Mouse (Mus musculus) kidney, embryonic 16.5 days (tissue): ENCODE data around the gene Lbh. TPM values are rescaled to one million over a fixed set of nuclear protein-coding genes. Genes with fewer than 3 reads are reported as not detected.
A peak's percentile ranks its signal among the peaks of the same experiment; 100 is the strongest.

Experiments used
- ATAC-seq: fragments of 200-750 bp; cut with Nextera tagmentation; 2 replicates; pipeline ENCODE4 v1.8.0; 2017; ENCODE audit warnings: moderate TSS enrichment; ENCODE audit not compliant: low FRiP score, low TSS enrichment
- H3K27ac ChIP-seq: fragments of 300-500 bp; sonication (generic); 2 replicates; pipeline ENCODE4 v1.5.1; 2014; ENCODE audit warnings: low read length
- H3K27me3 ChIP-seq: fragments of 300-500 bp; sonication (generic); 2 replicates; pipeline ENCODE4 v1.6.1; 2014; ENCODE audit warnings: low read length, control low read depth, mixed read lengths; ENCODE audit not compliant: insufficient read depth
- H3K36me3 ChIP-seq: fragments of 300-500 bp; sonication (generic); 2 replicates; pipeline ENCODE4 v1.6.1; 2014; ENCODE audit warnings: low read length, control low read depth, mixed read lengths; ENCODE audit not compliant: insufficient read depth
- H3K4me1 ChIP-seq: fragments of 300-500 bp; sonication (generic); 2 replicates; pipeline ENCODE4 v1.6.1; 2014; ENCODE audit warnings: low read length, control low read depth, mixed read lengths; ENCODE audit not compliant: insufficient read depth
- H3K4me2 ChIP-seq: fragments of 300-500 bp; sonication (generic); replicated peaks from 2 replicates; pipeline ENCODE4 v1.6.1; 2014; ENCODE audit warnings: low read depth, low read length
- H3K4me3 ChIP-seq: fragments of 300-500 bp; sonication (generic); 2 replicates; pipeline ENCODE4 v1.5.1; 2014; ENCODE audit warnings: mild to moderate bottlenecking, low read length
- H3K9ac ChIP-seq: fragments of 300-500 bp; sonication (generic); replicated peaks from 2 replicates; pipeline ENCODE4 v1.6.1; 2014; ENCODE audit warnings: low read length
- H3K9me3 ChIP-seq: fragments of 300-500 bp; sonication (generic); 2 replicates; pipeline ENCODE4 v1.6.1; 2016; ENCODE audit warnings: low read length, control low read depth
- WGBS: fragments of 180-500 bp; shearing (Covaris S2); extraction: QIAGEN DNeasy Blood & Tissue Kit; methylation state at CpG from one replicate; pipeline ENCODE4 v1.1.7; 2014; 5-methylcytosine and 5-hydroxymethylcytosine counted together
- polyA plus RNA-seq: library from polyadenylated mRNA; unstranded; fragments of >200 nt; fragmentation: Nextera tagmentation; extraction: Ambion mirVana; gene quantifications from 2 replicates; pipeline ENCODE4 v1.2.1, GENCODE M21; 2015

The Lbh gene
- polyA plus RNA-seq, 1 experiment from 2014 or later, result 8.8 TPM

GRCm38 (mm10) chr17:72948119-72948518, 30.0 kb downstream of the Lbh start:
- 77% methylated on average over 9 of the region's 9 CpGs for WGBS
- Histone ChIP-seq H3K4me2 (no peak overlapping the region), H3K4me1 (peaks cover 4% of the 10 kb centered on the region; the same call in 1 of the 2 replicates), H3K9me3 (no peaks in the 10 kb centered on the region), H3K27me3 (no peaks in the 10 kb centered on the region), H3K36me3 (0 out of 2 replicates have a peak, but pooled peaks cover 3% of the 10 kb centered on the region), H3K9ac (no peak overlapping the region), H3K27ac (peak overlapping the region; percentile 25), H3K4me3 (no peak overlapping the region)
- ATAC-seq, result no peak

DNA sequence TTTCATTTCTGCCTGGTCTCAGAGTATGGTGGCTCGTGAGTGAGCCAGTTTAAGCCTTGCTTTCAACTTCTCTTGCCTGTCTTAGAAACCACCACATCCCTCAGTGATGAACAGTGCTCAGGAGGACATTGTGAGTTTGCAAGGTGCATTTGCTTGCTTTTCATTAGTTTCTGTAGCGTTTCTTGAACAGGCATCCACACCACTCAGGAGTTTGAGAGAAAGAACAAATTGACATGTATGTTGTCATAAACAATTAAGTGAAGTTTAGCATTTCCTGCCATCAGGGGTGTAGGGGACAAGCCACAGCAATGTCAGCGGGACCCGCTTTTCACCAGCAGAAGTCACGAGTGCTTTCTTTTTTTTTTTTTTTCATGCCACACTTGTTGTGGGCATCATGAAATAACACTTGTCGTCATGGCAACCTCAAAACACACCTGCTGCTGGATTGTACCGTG, 31.2 kb downstream of the Lbh start:
- Histone ChIP-seq H3K4me1 (peaks cover 4% of the 10 kb centered on the region; the same call in 1 of the 2 replicates), H3K9ac (no peak overlapping the region), H3K4me3 (no peak overlapping the region), H3K9me3 (no peaks in the 10 kb centered on the region), H3K4me2 (no peak overlapping the region), H3K36me3 (no peaks in the 10 kb centered on the region), H3K27ac (no peak overlapping the region), H3K27me3 (no peaks in the 10 kb centered on the region)
- no peak for ATAC-seq
- 86% methylated on average over 7 of the region's 7 CpGs for WGBS

DNA sequence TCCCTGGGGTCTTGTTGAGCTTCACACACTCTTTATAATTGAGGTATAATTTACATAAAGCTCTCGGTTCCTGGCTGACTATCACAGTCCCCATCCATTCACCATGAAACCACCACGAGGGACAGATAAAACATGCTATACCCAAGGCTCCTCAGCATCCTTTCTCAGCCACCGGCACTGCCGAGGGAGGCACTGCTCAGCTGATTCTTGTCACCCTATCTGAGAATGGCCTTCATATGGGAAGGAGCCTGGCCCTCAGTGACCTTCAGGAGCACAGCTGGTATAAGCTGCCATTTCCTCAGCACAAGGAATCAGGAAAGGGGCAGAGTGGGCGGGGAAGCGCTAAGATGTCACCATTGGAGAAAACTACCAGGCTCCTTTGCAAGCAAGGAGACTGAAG, 33.2 kb downstream of the Lbh start:
- Histone ChIP-seq H3K9ac (no peak overlapping the region), H3K27ac (no peak overlapping the region), H3K27me3 (no peaks in the 10 kb centered on the region), H3K4me1 (peaks cover 4% of the 10 kb centered on the region; the same call in 1 of the 2 replicates), H3K4me3 (no peak overlapping the region), H3K36me3 (no peaks in the 10 kb centered on the region), H3K4me2 (no peak overlapping the region), H3K9me3 (no peaks in the 10 kb centered on the region)
- no peak for ATAC-seq
- 70% methylated on average over 6 of the region's 6 CpGs for WGBS

DNA sequence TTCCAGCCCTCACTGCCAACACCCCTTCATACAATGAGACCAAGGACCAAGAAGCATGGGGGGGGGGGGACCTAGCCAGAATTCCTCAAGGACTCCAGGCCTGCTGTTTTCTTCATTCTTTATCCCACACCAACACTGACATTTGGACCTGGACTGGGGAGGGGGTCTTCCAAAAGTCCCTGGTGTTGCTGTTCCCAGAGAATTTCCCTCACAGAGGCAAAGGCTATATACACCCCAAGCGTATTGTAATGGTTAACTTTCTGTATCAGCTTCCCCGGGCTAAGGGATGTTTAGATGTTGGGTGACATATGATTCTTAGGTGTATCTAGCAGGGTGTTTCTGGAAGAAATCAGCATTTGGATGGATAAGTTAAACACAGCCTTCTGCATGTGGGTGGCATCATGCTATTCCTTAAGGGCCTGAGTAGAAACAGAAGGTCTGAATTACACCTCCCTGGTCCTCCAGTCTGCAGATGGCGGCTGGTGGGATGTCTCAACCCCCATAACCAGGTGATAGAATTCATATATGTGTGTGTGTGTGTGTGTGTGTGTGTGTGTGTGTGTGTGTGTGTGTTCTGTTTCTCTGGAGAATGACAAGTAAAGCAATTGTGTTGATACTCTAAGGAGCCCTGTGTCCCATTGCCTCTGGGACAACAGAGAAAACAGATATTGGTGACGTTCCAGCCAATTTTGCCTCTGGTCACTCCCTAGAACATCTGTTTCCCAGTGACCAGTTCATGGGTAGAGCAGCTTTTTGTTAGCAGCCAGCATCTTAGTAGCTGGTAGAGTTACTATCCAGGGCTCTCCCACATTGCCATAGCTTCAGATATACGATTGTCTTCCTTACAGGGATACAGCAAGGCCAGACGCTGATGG, 35.9 kb downstream of the Lbh start:
- Histone ChIP-seq H3K9ac (no peak overlapping the region), H3K9me3 (no peaks in the 10 kb centered on the region), H3K27ac (no peak overlapping the region), H3K4me2 (no peak overlapping the region), H3K4me3 (no peak overlapping the region), H3K27me3 (no peaks in the 10 kb centered on the region), H3K36me3 (no peaks in the 10 kb centered on the region), H3K4me1 (0 out of 2 replicates have a peak, but pooled peaks cover under 1% of the 10 kb centered on the region)
- ATAC-seq, result no peak
- WGBS, result 81% methylated on average over 6 of the region's 6 CpGs

- Histone ChIP-seq H3K27ac (no peak overlapping the region), H3K9ac (no peak overlapping the region), H3K4me2 (no peak overlapping the region), H3K27me3 (no peaks in the 10 kb centered on the region), H3K4me1 (peaks cover 13% of the 10 kb centered on the region), H3K4me3 (no peak overlapping the region), H3K36me3 (no peaks in the 10 kb centered on the region), H3K9me3 (no peaks in the 10 kb centered on the region)
- ATAC-seq, result no peak
- WGBS, result 52% methylated on average over 2 of the region's 2 CpGs
Measured at GRCm38 (mm10) chr17:72955534-72955933, 37.4 kb downstream of the Lbh start.

DNA sequence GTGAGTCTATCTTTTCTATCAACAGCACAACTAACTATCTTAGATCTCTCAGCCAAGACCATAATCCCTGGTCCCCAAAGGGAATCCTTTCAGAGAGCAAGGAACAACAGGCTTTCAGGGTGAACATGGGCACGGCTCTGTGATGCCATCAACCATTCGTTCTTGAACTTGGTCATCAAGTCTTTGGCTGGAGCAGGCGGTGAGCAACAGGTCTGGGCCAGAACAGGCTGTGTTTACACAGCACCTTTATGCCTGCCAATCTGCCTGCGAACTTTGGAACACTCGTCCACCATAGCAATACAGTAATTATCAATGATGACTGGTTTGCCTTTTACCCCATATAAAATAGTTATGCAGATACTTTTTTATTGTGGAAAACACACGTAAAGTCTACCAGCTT, 38.9 kb downstream of the Lbh start:
- Histone ChIP-seq H3K9ac (no peak overlapping the region), H3K4me2 (no peak overlapping the region), H3K27ac (no peak overlapping the region), H3K9me3 (no peaks in the 10 kb centered on the region), H3K4me1 (peaks cover 13% of the 10 kb centered on the region), H3K27me3 (no peaks in the 10 kb centered on the region), H3K4me3 (no peak overlapping the region), H3K36me3 (no peaks in the 10 kb centered on the region)
- ATAC-seq, result no peak
- WGBS, result 87% methylated on average over 6 of the region's 6 CpGs

- WGBS, result 82% methylated on average over 5 of the region's 5 CpGs
- Histone ChIP-seq H3K4me3 (no peak overlapping the region), H3K4me1 (peaks cover 16% of the 10 kb centered on the region), H3K9me3 (no peaks in the 10 kb centered on the region), H3K27ac (no peak overlapping the region), H3K27me3 (no peaks in the 10 kb centered on the region), H3K4me2 (no peak overlapping the region), H3K36me3 (no peaks in the 10 kb centered on the region), H3K9ac (no peak overlapping the region)
- ATAC-seq, result no peak
Measured at GRCm38 (mm10) chr17:72958886-72959285, 40.8 kb downstream of the Lbh start.

- Histone ChIP-seq H3K27ac (no peak overlapping the region), H3K4me1 (peaks cover 16% of the 10 kb centered on the region), H3K9me3 (no peaks in the 10 kb centered on the region), H3K4me3 (no peak overlapping the region), H3K27me3 (no peaks in the 10 kb centered on the region), H3K4me2 (no peak overlapping the region), H3K9ac (no peak overlapping the region), H3K36me3 (no peaks in the 10 kb centered on the region)
- no peak for ATAC-seq
- 38% methylated on average over 5 of the region's 5 CpGs for WGBS
Measured at GRCm38 (mm10) chr17:72959497-72960039, 41.5 kb downstream of the Lbh start.

DNA sequence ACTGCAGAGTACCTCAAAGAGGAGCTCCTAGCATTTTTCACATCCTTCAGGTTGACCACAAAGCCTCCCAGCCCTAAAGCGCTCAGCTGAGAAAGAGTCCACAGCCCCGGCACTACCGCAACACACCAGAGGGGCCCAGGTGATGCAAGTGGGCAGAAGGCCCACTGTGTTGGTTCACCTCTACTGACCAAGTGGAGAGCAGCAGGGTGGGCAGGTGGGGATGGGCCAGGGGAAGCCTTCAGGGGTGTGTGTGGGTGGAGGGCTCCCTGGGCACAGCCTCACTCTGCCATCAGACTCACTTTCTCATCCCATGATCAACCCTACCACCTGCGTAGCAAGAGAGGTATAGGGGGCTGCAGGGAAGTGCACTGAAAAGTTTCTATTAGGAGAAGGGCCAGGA, 42.1 kb downstream of the Lbh start:
- Histone ChIP-seq H3K9me3 (no peaks in the 10 kb centered on the region), H3K4me3 (no peak overlapping the region), H3K27me3 (no peaks in the 10 kb centered on the region), H3K4me1 (peaks cover 18% of the 10 kb centered on the region), H3K27ac (no peak overlapping the region), H3K4me2 (no peak overlapping the region), H3K36me3 (no peaks in the 10 kb centered on the region), H3K9ac (no peak overlapping the region)
- WGBS, result 74% methylated on average over 4 of the region's 4 CpGs
- ATAC-seq, result peak; percentile 49

DNA sequence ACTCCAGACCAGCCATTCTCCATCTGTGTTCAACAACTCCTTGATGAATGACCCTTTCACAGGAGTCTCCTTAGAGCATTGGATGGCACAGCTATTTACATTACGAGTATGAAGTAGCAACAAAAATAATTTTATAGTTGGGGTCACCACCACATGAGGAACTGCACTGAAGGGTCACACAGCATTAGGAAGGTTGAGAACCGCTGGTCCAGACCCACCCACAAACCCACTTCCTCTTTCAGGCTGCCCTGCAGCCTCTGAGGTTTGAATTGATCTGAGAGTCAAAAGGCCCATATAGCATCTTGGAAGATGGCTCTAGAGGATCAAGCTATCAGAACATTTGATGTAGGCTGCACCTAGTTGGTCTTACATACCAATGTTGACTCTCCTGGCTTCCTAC, 42.8 kb downstream of the Lbh start:
- Histone ChIP-seq H3K9ac (no peak overlapping the region), H3K9me3 (no peaks in the 10 kb centered on the region), H3K4me3 (no peak overlapping the region), H3K36me3 (no peaks in the 10 kb centered on the region), H3K27me3 (no peaks in the 10 kb centered on the region), H3K4me1 (peaks cover 24% of the 10 kb centered on the region), H3K4me2 (no peak overlapping the region), H3K27ac (no peak overlapping the region)
- ATAC-seq, result no peak
- WGBS, result 76% methylated on average over 2 of the region's 2 CpGs
